Mouse (Mus musculus) forelimb bud, embryonic 11.5 days (tissue): ENCODE measurements around the gene Heatr5a.

Experiments used
- DNase-seq: peaks from one replicate; pipeline ENCODE4 v3.0.0-alpha.2; 2012; ENCODE audit warnings: low read depth, low spot score

The Heatr5a gene

DNA sequence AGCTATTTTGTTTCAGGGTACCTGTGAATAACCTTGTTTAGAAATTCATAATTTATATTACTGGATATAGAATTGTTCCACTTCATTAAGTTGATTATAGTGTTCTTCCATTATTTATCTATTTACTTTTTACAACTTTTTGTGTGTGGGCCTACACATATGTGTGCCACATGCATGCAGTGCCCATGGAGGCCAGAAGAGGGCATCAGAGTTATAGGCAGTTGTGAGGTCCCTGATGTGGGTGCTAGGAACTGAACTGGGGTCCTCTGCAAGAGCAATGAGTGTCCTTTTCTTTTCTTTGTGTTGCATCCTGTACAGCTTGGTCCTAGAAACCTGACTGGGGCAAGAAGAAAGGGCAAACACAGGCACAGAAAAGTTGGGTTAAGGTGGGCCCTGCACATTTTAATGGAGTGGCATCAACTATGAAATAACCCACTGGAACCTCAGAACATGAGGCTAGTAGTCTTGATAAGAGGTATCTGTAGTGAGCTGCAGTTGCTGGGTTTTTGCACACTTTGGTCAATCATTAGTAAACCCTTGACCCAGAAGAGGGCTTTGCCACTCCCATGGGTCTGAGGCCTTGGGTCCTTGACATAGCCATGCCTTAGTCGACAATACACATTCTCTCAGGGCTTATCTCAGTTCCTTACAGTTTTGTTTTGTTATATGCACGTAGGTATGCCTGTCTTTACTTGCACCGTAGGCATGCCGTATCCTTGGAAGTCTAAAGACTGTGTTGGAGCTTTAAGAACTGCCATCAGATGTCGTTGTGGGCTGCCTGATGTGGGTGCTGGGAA is 1.3 kb upstream of the Heatr5a start:
- DNase-seq = no peak

DNA sequence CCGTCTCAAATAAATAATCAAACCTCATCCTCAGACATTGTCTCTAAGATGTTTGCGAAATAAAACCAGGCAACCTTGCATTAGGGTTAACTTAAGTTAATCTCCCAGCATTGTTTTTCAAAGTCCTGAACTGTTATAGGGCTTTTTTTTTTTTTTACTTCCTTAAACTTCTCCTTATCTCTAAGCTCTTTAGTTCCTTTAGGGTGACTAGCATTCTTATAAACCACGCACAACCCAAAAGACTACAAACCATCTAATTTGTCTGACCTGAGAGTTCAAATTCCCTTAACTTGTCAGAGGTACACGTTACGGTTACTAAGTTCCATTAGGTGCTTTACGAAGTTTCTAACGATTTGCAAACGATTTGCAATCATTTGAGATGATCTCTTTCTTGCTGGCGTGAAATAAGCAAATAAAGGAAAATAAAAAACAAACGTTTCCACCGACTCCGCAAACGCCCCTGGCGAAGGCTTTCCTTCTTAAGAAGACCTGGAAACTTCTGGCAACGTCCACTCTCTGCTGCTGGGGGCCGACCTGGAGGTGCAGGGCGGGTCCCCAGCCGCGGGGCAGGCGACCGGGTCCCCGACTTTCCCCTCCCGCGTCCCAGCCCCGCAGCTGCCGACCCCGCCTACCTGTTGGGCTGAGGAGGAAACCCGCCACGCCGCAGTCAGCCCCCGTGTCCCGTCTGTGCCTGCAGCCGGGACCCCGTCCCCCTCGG is 610 bp downstream of the Heatr5a start:
- peak; percentile 23 for DNase-seq

DNA sequence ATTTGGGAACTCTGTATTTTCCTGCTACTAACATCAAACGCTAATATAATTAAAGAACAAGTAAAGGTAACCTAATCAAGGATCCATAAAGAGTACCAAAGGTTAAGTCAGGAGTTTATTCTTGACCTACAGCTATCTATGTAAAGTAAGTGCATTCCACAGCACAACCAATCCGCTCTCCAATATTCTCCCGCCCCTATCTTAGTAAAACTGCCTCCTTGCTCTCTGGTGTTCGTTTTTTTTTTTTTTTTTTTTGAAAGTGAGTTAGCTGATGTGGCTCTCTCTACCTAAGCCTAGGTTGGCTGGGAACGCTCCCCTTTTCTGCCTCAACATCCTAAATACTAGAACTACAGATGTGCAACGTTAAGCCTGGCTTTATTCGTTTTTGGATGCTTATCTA is 1.2 kb downstream of the Heatr5a start:
- DNase-seq = no peak

DNA sequence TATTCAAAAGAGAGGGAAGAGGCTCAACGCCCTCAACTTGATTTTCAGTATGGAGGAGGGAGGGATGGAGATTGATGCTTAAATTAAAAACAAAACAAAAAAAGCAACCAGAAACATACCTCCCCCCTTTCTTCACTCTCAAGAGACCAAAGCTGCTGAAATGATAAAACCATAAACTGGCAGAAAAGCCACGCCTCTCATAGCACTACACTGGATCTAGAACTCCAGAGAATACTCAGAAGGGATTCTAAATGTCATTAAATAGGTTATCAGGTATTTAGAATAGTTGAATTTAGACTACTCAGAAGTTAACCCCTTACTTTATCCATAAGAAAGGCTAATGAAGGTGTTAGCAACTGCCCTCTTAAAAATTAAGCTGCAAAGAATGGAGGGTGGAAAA is 2.0 kb downstream of the Heatr5a start:
- no peak for DNase-seq

DNA sequence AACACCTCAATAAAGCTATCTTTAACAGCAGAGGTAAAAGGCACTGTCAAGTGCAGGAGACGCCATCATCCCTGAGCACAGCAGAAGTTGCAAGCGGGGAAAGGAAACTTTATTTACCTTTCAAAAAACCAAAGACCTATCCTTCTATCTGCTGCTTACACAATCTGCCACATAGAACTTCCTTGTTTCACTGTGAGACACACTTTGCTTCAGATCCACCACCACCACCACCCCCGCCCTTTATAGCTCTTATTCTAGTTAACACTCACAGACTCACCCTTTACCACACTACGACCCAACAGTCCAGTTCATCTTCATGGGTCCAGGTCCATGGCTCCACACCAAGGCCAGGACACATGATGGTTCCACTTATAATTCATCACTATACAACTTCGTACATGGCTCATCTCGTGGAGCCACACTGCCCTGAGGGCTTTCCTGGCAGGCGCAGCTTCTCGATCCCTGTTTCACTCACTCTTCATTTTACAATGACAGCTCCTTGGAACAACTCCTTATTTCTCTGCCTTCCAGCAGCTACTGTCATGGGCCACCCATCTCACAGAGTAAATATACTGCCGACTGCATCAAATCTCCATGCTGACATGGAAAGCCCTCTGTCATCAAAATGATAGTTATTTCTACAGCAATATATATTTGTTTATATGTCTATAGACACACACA is 3.1 kb downstream of the Heatr5a start:
- DNase-seq = no peak

DNA sequence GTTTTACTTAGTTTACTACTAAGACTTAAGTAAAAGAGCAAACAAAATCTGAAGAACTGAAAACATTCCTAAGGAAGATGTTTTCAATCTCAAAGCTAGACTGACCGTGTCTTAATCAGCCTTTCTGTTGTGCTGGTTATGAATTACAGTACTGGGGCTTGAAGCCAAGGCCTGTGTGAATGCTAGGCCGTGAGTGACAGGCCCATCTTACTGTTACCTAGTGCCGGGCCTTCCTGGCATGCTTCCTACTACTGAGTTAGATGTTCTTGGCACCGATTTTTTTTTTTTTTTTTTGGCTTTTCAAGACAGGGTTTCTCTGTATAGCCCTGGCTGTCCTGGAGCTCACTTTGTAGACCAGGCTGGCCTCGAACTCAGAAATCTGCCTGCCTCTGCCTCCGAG is 13.5 kb downstream of the Heatr5a start:
- no peak for DNase-seq

DNA sequence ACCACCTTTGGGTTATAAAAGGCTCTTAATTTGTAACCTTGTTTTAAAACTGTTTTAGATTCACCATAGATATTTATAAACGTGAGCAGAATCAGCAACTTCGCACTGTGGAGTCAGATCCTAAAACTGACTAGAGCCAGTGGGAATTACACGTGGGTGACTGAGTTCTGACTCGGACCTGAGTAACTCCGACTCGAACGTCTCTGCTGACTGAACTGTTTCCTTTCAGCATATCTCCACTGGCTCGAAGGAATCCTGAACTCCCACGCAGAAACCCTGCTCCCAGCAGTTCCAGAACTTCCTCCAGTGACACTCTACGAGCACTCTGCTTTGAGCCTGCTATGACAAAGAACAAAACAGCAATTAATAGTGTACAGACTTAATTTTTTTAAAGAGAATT is 18.8 kb downstream of the Heatr5a start:
- no peak for DNase-seq

DNA sequence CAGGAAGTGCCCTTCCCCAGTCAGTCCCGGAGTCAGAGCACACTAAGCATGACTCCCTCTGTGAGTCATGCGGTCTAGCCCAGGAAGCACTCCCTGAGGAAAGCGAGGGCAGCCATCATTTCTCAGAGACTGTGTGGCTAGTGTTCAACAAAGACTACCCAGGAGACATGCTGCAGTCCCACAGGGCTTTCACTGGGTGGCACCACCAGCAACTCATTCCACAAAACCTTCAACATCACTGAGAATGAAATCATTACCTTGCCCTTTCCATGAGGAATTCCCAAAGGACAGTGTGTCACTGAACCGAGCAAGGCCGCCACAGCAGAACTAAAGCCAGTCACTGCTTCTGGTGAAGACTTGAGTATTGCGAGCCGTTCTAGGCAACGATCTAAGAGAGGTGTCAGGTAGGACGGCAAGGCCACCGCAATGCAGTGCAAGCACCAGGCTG is 23.6 kb downstream of the Heatr5a start:
- DNase-seq = no peak

DNA sequence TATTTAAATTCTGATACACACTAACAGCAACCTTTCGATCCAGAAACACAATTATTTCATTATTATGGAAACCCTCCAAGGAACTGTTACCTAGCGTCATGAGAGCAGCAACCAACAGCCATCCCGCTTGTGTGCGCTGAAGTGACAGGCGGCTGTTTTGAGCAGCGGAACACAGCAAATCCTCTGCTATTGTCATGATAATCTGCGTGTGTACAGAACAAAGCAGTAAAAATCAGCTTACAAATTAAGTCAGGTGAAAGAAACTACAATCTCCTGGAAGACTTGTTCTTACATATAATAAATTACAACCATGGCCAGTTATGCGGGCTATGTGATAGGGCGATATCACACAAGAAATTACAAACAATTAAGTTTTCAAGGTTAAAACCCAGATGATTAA is 25.8 kb downstream of the Heatr5a start:
- no peak for DNase-seq

DNA sequence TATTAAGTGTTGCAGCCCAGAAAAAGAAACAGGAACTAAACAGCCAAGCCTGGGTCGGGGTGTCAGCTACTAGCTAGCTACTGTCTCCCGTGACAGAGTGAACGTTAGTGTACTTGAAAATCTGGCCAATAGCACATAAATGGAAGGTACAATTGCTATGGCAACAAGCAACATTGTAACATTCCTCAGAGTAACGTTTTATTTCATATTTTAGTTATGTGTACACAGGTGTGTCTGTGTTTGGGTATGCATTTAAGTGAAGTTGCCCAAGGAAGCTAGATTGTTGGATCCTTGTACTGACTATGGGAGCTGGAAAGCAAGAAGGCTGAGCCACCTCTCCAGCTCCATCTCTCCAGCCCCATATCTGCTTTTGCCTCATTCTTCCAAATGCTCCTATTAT is 31.3 kb downstream of the Heatr5a start:
- no peak for DNase-seq

DNA sequence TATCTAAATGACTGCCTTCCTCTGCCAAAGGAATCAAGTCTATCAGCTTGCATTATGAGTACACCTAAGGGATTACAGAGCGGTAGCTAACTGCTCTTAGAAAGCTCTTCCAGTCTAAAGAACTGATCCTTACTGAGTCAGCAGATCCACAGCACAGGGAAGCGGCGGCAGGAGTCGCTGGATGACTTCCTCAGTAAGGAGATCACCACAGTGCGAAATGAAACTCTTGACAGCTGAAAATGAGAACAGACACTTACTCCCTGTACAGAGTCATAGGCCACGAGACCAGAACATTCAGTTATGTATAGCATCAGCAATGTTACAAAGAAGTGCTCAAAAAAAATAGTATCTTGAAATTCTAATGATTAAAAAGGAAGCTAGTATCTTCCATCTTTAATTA is 33.2 kb downstream of the Heatr5a start:
- DNase-seq = no peak

DNA sequence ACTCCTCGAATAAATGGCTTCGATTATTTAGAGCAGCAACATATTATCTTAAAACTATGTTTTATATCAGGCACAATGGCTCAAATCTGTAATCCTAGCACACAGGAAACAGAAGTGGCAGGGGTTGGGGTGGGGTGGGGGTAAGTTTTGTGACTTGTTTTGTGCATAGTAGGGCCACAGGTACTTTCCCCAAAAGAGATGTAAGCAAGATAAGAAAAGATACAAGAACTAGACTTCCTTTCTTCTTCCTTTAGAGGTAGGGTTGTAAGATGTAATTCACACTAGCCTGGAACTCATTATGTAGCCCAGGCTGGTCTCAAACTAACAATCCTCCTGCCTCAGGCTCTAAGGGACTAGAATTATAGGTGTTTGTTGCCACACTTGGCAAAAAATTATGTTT is 41.5 kb downstream of the Heatr5a start:
- DNase-seq = no peak

DNA sequence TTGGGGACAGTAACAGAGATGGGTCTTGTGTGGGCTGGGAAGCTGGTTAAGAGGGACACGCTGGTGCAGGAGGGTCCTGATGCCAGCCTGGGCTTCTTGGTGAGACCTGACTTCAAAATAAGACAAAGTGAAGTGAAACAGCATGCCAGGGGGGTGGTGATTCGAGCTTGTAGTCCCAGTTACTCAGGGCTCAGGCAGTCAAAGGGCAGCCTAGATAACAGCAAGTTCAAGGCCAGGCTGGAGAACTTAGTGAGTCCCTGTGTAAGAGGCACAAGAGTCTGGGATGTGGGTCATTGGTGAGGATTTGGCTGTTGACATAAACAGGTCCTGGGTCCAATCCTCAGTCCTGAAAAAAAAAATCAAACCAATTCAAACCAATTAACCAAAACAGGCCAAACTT is 53.9 kb downstream of the Heatr5a start:
- no peak for DNase-seq

DNA sequence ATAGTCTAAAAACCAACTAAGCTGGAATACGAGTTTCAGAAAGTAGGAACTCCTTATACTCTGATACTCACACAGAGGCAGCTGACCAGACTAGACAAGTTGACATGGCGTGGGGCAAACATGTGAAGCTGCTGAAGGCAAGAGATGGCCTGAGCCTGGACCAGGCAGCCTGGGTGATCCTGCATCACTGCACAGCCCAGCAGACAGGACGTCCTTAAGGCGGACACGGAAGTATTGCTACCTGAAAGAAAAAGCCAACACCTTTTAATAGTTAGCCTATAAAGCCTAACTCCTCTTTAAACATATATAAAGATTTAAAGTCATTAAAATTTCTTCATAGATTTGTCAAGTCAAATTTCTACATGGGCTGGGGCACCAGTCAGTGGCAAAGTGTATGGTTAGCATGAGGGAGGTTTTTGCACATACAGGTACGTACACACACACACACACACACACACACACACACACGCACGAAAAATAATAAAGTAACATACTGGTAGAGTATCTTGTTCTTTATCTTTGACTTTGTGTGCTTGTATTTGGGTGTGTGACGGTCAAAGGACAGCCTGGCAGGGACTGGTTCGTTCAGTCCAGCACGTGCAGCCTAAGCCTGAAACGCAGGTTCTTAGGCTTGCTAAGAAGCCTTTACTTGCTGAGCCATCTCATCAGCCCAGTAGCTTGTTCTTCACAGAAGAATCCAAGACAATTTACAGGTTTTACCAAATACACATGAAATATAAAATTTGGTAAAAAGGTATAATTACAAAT is 56.0 kb downstream of the Heatr5a start:
- no peak for DNase-seq

DNA sequence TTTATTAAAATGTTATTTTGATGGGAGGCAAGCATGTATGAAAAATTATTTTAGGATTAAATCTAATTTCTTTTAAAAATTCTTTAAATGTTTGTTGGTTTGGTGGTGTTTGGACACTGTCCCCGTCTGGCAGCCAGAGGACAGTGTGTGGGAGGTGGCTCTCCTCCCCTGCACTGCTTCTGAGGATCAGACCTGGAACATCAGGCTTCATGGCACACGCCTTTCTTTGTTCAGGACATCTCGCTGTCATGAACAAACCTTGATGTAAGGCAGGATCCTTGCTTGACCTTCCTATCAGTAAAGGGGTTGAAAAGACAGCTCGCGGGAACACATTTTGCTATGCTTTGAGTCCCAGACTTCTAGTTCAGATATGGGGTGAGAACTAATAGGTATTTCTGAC is 61.9 kb downstream of the Heatr5a start:
- DNase-seq = no peak

DNA sequence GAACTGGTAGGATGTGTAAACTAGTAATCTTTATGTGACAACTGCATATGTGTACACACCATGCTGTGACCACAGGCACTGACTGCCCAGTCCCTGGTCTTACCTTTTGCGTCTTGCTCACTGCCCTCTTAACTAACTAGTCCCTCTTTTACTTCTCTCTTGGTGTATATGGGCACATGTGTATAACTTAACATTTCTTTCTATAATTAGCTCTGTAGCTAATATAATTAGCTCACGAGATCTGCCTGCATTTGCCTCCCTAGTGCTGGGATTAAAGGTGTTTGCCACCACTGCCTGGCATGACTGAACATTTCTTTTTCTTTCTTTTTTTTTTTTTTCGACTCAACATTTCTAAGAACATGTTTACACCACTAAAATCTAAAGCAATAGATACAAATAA is 63.6 kb downstream of the Heatr5a start:
- no peak for DNase-seq

DNA sequence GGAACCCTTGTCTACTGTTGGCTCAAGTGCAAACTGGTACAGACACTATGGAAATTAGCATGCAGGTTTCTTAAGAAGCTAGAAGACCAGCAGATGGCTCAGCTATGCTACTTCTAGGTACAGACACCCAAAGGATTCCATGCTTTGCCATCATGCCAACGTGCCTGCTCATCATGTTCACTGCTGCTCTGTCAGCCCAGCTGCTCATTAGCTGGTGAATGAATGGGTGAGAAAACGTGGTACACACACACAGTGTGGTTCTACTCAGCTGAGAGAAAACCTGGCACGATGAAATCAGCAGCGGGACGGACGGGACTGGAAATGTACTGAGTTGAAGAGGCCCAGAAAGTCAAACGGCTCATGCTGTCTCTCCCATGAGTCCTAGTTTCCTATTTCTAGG is 70.6 kb downstream of the Heatr5a start:
- DNase-seq = no peak

DNA sequence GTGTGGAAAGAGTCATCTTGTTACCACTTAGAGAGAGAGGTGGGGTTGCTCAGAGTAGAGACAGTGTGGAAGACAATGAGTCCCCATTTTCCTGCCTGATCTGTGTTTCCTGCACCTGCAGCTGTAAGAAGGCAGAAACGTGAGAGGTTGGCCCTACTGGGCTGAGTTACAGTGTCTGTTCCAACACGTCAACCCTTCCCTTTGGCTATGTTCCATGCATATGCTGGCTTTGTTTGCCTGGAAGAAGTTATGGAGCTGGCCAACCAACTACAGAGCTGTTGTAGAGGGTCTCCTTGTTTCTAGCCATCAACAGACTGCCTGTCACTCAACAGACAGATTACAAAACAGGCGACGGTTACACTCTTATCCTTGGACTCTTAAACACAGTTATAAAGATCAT is 74.2 kb downstream of the Heatr5a start:
- no peak for DNase-seq

DNA sequence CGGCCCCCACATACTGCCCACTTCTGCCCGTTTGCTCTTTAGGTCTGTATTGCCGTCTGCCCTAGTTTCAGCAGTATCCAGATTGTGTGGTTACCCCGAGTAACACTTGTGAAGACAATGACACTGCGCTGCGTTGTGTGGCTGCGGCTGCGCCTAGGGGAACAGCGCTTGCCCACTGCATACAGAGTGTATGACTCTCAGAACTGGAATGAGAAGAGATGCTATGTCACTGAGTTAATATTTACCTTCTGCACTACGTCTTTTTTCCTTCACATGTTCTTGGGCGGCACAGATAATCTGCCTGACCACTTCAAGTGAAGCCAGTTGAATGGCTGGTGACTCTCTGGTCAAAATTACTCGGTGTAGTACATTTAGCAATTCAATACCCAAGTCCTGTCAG is 82.5 kb downstream of the Heatr5a start:
- DNase-seq = no peak

DNA sequence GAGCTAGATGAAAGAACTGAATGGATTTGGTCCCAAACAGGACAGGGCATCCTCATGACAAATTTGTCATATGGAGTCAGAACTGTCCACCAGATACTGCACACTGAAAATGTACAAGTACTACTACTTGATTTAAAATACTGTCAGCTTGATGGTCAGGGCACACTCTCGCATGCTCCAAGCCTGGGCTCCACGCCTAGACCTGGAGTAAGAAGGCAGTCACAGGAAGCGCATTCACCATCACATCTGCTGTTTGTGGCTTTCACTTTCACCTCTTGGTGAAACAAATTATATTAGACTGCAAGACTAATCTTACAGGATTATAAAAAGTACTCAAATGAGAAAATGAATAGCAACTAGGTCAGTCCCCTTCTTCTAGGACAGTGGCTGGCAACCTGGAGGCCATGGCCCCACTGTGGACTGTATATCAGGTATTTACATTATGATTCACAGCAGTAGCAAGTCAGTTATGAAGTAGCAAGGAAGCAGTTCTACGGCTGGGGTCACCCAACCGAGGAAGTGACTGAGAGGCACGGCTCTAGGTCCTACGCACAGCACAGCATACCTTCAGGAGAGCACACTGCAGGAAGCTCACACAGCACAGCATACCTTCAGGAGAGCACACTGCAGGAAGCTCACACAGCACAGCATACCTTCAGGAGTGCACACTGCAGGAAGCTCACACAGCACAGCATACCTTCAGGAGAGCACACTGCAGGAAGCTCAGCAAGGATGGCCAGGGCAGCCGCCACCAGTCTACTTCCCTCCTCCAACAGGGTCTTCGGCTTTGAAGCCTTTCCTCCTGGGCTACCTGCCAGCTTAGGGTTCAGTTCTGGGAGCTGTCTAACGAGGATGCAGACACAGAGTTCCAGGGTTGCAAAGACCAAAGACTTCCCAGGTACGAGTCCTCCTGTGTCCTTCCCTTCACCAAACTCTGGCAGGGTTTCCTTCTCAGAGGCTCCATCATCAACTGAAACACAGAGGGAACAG is 83.5 kb downstream of the Heatr5a start:
- DNase-seq = no peak

DNA sequence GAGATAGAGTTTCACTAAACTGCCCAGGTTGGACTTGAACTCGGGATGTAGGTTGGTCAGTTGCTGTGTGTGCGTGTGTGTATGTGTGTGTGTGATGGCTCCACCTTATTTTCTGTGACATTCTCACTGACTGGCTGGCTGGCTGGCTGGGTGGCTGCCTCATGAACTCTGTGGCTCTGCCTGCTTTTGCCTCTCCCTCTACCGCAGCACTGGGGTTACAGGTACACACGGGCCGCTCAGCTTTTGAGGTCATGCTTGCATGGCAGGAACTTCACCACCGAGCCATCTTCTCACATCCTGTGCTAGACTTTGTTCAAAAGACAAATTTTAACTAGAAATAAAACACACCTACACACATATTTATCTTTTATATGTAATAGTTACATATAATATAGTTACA is 84.8 kb downstream of the Heatr5a start:
- no peak for DNase-seq
